Mouse (Mus musculus): Measurements from ENCODE around the gene Rad21l. TPM values are rescaled to one million over a fixed set of nuclear protein-coding genes. Genes with fewer than 3 reads are reported as not detected.
"Not testable (repeated sequence)": the region's sequence is repeated elsewhere in the genome, so short reads cannot be mapped to it uniquely, and the experiment has no call there.

Gene Rad21l
- polyA plus RNA-seq, 2 experiments from 2014 or later = not detected

DNA sequence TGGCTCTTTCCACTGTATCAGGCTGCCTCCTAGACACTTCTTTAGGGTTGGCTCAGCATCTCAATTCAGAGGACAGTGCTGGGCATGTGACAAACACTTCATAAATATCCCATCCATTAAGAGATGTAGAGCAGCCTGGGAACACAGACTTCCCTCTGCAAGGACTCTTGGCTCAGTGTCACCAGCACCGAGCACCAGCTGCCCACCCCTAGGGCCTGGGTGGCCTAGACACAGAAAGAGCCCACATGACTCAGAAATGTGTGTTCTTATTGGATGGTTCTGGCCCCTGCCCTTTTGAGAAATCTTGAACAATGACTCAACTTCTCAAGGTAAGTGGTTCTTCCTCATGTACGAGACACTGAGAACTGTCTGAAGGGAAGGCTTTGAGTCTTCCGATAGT lies 40.3 kb downstream of the Rad21l start:
- ATAC-seq = no peak

DNA sequence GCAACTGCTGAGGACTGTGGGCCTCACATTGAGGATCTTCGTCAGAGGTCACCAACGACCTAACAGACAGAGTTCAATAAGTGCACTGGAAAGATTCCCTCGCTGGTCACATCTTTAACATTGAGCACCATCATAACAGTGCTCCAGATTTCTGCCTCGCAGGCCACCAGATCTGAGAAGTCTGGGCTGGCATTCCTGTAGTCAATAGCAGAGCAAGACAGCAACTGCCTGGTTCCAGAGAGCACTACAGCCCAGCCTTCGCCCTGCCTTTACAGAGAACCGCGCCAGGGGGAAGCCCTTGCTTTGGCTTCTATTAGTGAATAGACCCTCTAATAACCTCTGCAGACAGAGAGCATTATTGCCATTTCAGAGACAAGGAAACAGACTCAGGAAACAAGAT lies 42.0 kb downstream of the Rad21l start:
- ATAC-seq = no peak

DNA sequence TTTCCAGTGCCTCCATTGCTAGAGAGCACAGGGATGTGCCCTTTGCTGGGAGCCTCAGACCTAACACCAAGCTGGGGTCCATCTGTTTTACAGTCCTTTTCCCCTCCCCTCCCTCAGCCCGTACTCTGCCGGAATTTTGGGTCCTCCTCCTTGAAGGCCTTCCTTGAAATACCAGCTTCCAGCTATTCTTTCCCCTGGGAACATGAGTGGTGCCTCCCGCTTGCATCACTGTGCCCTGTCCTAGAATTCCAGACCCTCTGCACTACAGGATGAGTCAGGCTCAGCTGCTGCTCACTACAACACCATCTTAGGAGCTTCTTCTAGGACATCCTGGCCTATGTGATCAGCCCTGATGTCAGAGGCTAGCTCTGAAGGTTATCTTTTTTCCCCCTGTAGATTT lies 44.6 kb downstream of the Rad21l start:
- no peak for ATAC-seq

DNA sequence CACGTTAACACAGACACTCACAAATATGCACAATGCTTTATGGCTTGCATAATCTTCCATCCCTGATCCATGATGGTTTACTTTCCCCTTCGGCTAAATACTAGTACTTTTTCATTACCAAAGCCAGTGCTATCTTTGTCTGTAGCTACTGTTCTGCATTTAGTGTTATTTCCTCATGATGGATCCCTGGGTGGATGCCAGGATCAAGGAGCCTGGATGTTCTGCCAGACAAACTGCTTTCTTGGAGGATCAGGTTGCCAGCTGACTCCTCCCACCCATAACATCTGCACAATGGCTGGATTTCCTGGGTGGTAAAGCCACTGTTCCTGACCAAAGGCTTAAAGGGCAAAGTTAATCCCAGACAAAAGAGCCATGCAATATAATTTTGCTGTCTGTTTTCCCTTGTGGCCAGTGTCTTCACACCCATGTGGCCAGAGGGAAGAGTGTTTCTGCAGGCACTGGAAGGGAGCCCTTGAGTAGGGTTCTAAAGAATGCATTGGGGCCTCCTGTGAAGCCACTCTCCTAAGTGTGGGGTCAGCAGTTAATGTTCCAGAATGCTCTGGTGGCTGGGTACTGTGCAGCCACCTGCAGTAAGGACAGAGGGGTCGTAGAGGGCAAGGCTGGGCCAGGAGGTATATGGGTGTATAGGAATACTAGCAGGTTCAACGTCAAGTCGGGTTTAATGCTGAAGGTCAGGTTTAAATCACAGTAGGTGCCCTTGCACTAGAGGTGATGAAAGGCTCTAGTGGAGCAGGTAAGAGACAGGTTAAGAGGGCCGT lies 51.6 kb downstream of the Rad21l start:
- no peak for ATAC-seq

DNA sequence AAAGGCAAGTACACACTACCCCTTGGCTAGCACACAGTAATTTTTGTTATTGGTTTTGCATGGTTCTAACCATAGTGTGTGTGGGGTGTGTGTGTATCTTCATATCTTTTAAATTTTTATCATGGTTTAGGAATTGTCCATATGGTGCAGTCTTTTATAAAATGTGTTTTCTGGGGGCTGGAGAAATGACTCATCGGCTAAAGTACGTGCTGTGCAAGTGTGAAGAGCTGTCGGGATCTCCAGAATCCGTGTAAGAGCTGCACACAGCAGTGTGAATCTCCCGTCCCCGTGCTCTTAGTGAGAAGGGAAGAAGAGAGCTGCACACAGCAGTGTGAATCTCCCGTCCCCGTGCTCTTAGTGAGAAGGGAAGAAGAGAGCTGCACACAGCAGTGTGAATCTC lies 52.6 kb downstream of the Rad21l start:
- not testable (repeated sequence) for ATAC-seq

DNA sequence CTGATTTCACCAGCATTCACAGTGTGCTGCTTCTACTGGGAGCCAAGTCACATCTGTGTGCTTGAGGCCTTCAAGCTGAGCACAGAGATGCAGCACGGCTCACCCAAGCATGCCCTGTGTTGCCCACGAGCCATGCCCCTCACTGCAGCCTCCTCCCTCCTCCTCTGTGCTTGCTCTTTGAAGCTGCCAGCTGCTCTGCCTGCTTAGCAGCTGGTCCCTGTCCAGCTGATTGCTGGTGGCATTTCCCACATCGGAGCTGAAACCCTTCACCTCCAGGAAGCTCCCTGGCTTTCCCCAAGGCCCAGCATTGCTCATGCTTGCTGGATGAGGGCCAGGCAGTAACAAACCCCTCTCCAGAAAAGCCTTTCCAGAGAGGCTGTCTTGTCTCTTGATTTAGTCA lies 58.4 kb downstream of the Rad21l start:
- ATAC-seq = no peak

DNA sequence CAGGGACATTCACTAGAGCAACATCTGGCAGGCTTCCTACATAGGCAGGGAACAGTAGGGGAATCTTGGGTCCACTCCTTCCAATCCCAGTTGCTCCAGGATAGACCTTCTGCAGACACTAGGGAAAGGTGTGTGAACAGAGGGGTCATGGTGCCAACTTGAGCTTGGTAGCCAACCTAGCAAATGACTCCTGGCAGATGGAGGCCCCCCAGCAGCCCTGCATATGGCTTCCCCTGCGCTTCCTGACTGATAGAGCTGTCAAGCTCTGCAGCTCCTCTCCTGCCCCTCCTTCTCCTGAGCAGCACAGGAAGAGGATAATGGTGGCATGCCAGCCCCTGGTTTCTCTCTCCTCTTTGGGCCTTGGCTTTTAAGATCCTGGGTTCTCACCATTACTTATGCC lies 59.9 kb downstream of the Rad21l start:
- no peak for ATAC-seq

DNA sequence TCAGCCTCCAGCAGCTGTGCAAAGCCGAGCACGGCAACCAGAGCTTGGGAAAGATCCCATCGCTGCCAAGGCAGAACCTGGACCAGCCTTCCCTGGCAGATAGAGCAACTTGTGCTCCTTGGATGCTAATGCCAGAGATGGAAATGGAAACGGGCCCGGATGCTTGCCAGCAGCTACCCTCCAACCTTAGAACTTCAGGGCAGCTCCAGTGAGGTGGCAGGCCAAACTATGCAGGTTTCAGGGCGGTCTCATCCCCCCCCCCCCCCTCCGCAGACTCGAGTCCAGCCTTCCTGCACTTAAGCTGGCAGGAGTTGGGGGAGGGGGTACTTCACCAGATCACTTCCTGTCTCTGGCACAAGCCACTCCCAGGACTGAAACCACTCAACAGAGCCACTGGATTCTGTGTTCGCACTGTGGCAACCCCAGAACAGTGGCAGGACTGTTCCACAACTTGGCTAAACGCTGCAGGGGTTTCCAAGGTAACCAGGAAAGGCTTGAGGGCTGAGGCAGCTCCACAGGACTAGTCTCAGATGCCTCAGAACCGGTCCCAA lies 62.8 kb downstream of the Rad21l start:
- ATAC-seq = peak; percentile 64

DNA sequence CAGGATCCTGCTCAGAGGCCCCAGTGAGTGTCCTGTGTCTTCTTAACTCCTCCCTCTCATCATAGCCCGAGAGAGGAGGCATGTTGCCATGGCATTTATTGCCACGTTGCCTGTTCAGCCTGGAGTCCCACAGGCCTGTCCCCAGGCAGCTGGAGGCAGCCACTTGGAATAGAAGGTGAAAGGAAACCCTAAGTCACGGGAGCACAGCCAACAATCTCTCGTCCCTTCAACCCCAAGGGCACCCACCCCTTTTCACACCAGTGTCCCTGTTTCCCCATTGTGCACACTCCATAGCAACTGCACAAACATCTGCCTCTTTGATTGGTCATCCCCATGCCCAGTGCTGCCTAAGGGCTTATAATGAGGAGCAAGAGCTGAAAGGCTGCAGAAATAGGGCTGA lies 64.7 kb downstream of the Rad21l start:
- no peak for ATAC-seq

DNA sequence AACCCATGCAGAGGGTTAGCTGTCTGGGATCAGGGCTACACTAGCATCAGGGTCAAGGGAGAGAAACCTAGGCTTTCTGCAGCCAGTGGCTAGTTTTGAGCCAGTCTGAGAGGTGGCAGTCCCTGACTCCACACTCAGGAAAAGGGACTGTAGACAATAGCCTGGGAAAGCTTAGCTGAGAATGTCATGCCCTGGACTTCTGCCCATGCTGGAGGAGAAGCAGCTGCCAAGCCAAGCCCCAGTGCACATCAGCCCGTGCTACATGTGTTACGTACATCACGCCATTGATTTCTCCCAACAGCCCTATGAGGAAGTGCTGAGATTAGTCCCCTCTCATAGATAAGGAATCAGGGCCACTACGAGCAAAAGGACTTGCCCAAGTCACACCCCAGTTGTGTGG lies 66.2 kb downstream of the Rad21l start:
- no peak for ATAC-seq

DNA sequence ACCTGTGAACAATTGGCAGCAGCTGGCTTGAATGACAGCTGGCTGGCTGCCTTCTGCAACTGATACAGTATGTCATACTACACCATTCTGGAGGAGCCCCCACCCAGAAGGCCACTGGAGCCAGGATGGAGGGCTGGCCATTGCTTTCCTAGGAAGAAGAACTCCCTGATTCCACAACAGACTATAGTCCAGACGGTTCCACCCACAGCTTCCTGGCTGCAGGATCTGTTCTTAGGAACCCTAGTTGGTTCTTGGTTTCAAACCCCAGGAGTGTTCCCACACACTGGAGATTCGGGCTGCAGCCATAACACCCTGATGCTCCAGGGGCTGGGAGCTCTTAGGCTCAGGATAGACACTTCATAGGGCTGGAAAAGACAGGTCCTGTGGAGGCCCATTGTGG lies 70.3 kb downstream of the Rad21l start:
- no peak for ATAC-seq

Other genes with a start within 250 kb of the Rad21l start
- not detected for gene 4921509C19Rik, start 192.4 kb downstream of the Rad21l start, polyA plus RNA-seq (2017; shearing (Covaris generic))
- 100 to 1,000 TPM; 137 to 165 TPM for gene Nsfl1c, start 174.4 kb downstream of the Rad21l start, polyA plus RNA-seq (2017; shearing (Covaris generic))
- 100 to 1,000 TPM; 213 to 231 TPM for gene Fkbp1a, start 126.0 kb downstream of the Rad21l start, polyA plus RNA-seq (2017; shearing (Covaris generic))
- 100 to 1,000 TPM in 1 of 2 experiments, 10 to 100 TPM in 1; 99.8 to 108 TPM for gene Sdcbp2, start 95.9 kb downstream of the Rad21l start, polyA plus RNA-seq (2017; shearing (Covaris generic))
- gene Snph, start 35.9 kb downstream of the Rad21l start, polyA plus RNA-seq (2017; shearing (Covaris generic)) = not detected
- not detected for gene Tmem74b, start 33.5 kb upstream of the Rad21l start, polyA plus RNA-seq (2017; shearing (Covaris generic))
- gene Psmf1, start 75.7 kb upstream of the Rad21l start, polyA plus RNA-seq (2017; shearing (Covaris generic)) = 10 to 100 TPM; 63.8 to 93.7 TPM
- not detected for gene Rspo4, start 174.4 kb upstream of the Rad21l start, polyA plus RNA-seq (2017; shearing (Covaris generic))
- gene Angpt4, start 242.7 kb upstream of the Rad21l start, polyA plus RNA-seq (2017; shearing (Covaris generic)) = not detected

Data from CD4-positive, CD25-positive, alpha-beta regulatory T cell, adult 4 months (primary cell).